Mouse (Mus musculus) heart, embryonic 16.5 days (tissue): ENCODE results near the gene Ccdc33. TPM values are rescaled to one million over a fixed set of nuclear protein-coding genes. Genes with fewer than 3 reads are reported as not detected.

ENCODE experiments used
- ATAC-seq: fragments of 200-750 bp; cut with Nextera tagmentation; replicated peaks from 2 replicates; pipeline ENCODE4 v1.8.0; 2017; ENCODE audit warnings: moderate number of reproducible peaks; ENCODE audit not compliant: insufficient read depth, low FRiP score; ENCODE audit errors: extremely low read depth
- H3K27ac ChIP-seq: fragments of 300-500 bp; sonication (generic); 2 replicates; pipeline ENCODE4 v1.5.1; 2014; ENCODE audit warnings: mild to moderate bottlenecking, low read length, control low read depth, moderate library complexity
- H3K27me3 ChIP-seq: fragments of 300-500 bp; sonication (generic); 2 replicates; pipeline ENCODE4 v1.6.1; 2014; ENCODE audit warnings: low read length, mixed read lengths; ENCODE audit not compliant: control insufficient read depth, insufficient read depth
- H3K36me3 ChIP-seq: fragments of 300-500 bp; sonication (generic); 2 replicates; pipeline ENCODE4 v1.6.1; 2014; ENCODE audit not compliant: control insufficient read depth, insufficient read depth
- H3K4me1 ChIP-seq: fragments of 300-500 bp; sonication (generic); 2 replicates; pipeline ENCODE4 v1.6.1; 2014; ENCODE audit warnings: low read length, mixed read lengths; ENCODE audit not compliant: control insufficient read depth, insufficient read depth
- H3K4me2 ChIP-seq: fragments of 300-500 bp; sonication (generic); 2 replicates; pipeline ENCODE4 v1.6.1; 2014; ENCODE audit warnings: low read depth, mild to moderate bottlenecking, control low read depth, low read length
- H3K4me3 ChIP-seq: fragments of 300-500 bp; sonication (generic); 2 replicates; pipeline ENCODE4 v1.5.1; 2014; ENCODE audit warnings: mild to moderate bottlenecking, control low read depth, low read length
- H3K9ac ChIP-seq: fragments of 300-500 bp; sonication (generic); 2 replicates; pipeline ENCODE4 v1.6.1; 2014; ENCODE audit warnings: low read length, control low read depth
- H3K9me3 ChIP-seq: fragments of 300-500 bp; sonication (generic); replicated peaks from 2 replicates; pipeline ENCODE4 v1.6.1; 2016; ENCODE audit warnings: low read length; ENCODE audit not compliant: control insufficient read depth
- WGBS: fragments of 180-500 bp; shearing (Covaris S2); extraction: QIAGEN DNeasy Blood & Tissue Kit; methylation state at CpG from one replicate; pipeline ENCODE4 v1.1.7; 2014; 5-methylcytosine and 5-hydroxymethylcytosine counted together
- polyA plus RNA-seq: library from polyadenylated mRNA; unstranded; fragments of >200 nt; fragmentation: Nextera tagmentation; extraction: Ambion mirVana; gene quantifications from 2 replicates; pipeline ENCODE4 v1.2.1, GENCODE M21; 2015

Gene Ccdc33
- polyA plus RNA-seq, 1 experiment from 2014 or later = 0.20 TPM

DNA sequence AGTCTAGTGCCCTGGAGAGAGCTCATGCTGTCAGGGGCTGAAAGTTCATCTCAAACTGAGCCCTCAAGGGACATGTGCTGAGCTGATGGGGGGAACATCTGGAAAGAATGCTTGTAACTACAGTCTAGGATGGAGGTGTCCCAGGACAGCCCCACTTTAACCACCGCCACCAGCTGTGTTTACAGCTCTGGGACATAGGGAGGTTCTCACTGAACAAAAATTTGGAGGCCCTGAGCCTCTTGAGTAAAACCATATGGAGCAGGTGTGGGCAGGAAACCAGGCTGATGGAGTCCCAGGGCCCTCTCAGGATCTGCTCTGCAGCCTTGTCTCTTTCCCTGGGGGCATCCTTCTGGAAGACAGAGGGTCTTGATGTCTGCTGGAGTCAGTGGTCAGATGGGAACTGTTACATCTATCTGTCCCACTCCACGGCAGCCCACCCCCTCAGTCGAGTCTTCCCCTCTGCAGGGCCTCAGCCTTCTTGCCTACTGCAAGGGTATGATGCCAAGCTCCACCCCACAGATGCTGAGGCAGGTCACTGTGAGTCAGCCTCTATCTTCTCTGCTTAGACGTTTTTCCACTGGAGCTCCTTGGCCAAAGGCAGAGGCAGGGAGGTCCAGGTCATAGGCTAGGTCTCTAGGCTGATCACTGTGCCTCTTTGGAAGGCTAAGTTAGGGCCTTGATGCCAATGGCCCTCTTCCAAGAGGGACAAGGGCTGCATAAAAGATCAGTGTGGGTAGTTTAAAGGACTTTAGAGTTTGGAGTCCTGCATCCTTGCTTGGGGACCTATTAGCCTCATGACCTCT, 26.8 kb downstream of the Ccdc33 start:
- no peak for ATAC-seq
- Histone ChIP-seq H3K27me3 (peaks cover 4% of the 10 kb centered on the region; the same call in 1 of the 2 replicates), H3K9me3 (no peaks in the 10 kb centered on the region), H3K9ac (no peak overlapping the region), H3K4me2 (no peak overlapping the region), H3K27ac (no peak overlapping the region), H3K4me1 (no peaks in the 10 kb centered on the region), H3K36me3 (no peaks in the 10 kb centered on the region), H3K4me3 (no peak overlapping the region)
- 54% methylated on average over 4 of the region's 4 CpGs for WGBS

- peaks cover 11% of the 10 kb centered on the region for H3K27me3 ChIP-seq
- H3K27ac ChIP-seq = no peak overlapping the region
- ATAC-seq = no peak
- H3K4me2 ChIP-seq = no peak overlapping the region
- no peaks in the 10 kb centered on the region for H3K9me3 ChIP-seq
- H3K9ac ChIP-seq = no peak overlapping the region
- H3K4me1 ChIP-seq = 0 out of 2 replicates have a peak, but pooled peaks cover 6% of the 10 kb centered on the region
- H3K36me3 ChIP-seq = no peaks in the 10 kb centered on the region
- 63% methylated on average over 7 of the region's 7 CpGs for WGBS
- no peak overlapping the region for H3K4me3 ChIP-seq
These were observed 31.2 kb downstream of the Ccdc33 start for GRCm38 (mm10) chr9:58087277-58087998.

GRCm38 (mm10) chr9:58086861-58087260, 31.8 kb downstream of the Ccdc33 start:
- Histone ChIP-seq H3K9me3 (no peaks in the 10 kb centered on the region), H3K27me3 (peaks cover 11% of the 10 kb centered on the region)
- ATAC-seq = no peak

GRCm38 (mm10) chr9:58086203-58086602, 32.4 kb downstream of the Ccdc33 start:
- ATAC-seq = no peak
- no peak overlapping the region for H3K27ac ChIP-seq
- H3K4me1 ChIP-seq = 0 out of 2 replicates have a peak, but pooled peaks cover 6% of the 10 kb centered on the region
- WGBS = 38% methylated on average over 9 of the region's 9 CpGs
- no peak overlapping the region for H3K4me3 ChIP-seq
- H3K27me3 ChIP-seq = peaks cover 11% of the 10 kb centered on the region
- no peak overlapping the region for H3K9ac ChIP-seq
- H3K36me3 ChIP-seq = no peaks in the 10 kb centered on the region
- H3K9me3 ChIP-seq = no peaks in the 10 kb centered on the region
- no peak overlapping the region for H3K4me2 ChIP-seq

More at GRCm38 (mm10) chr9:58086861-58087260, 31.8 kb downstream of the Ccdc33 start:
- Histone ChIP-seq H3K4me1 (0 out of 2 replicates have a peak, but pooled peaks cover 6% of the 10 kb centered on the region), H3K27ac (no peak overlapping the region), H3K36me3 (no peaks in the 10 kb centered on the region), H3K9ac (no peak overlapping the region), H3K4me3 (no peak overlapping the region), H3K4me2 (no peak overlapping the region)
- 59% methylated on average over 7 of the region's 7 CpGs for WGBS

DNA sequence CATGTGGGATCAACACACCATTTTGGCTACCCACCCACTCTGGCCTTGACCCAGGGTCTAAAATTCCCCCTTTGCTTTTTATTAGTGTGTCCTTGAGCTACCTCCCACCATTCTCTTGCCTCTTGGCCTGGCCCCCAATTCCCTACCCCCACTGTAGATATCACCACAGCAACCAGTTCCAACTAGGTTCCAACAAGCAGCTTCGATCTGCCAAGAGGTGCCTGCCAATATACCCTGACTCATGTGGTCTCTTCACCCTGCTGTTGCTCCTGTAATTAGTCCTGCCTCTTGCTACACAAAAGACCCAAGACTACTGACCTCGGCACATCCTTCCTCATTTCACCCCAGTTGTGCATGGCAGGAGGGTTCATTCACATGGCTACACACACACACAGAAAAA, 33.5 kb downstream of the Ccdc33 start:
- no peak overlapping the region for H3K27ac ChIP-seq
- H3K4me3 ChIP-seq = no peak overlapping the region
- H3K4me1 ChIP-seq = 0 out of 2 replicates have a peak, but pooled peaks cover 6% of the 10 kb centered on the region
- H3K36me3 ChIP-seq = no peaks in the 10 kb centered on the region
- H3K9me3 ChIP-seq = no peaks in the 10 kb centered on the region
- no peak overlapping the region for H3K4me2 ChIP-seq
- no peak for ATAC-seq
- no peak overlapping the region for H3K9ac ChIP-seq
- H3K27me3 ChIP-seq = peaks cover 11% of the 10 kb centered on the region
- 22% methylated on average over 2 of the region's 2 CpGs for WGBS

DNA sequence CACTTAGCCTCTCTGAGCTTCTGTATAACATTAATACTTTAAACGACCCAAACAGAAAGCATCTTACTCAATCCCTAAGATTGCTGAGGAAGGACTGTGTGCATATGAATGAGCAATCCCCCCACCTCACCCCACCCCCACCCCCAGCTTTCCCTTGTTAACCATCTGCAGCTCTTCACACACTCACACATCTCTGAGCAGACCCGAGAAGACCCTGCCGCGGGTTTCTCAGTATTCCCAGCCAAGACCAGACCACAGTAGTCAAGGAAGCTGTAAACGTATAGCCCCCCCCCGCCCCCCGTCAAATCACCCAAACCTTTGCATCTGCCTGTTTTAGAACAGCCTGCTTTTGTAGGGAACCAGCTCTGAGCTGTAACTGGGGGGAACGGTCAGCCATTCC, 34.0 kb downstream of the Ccdc33 start:
- Histone ChIP-seq H3K36me3 (no peaks in the 10 kb centered on the region), H3K4me1 (0 out of 2 replicates have a peak, but pooled peaks cover 6% of the 10 kb centered on the region), H3K27ac (no peak overlapping the region), H3K27me3 (peaks cover 11% of the 10 kb centered on the region), H3K9me3 (no peaks in the 10 kb centered on the region), H3K4me2 (no peak overlapping the region), H3K4me3 (no peak overlapping the region), H3K9ac (no peak overlapping the region)
- 19% methylated on average over 8 of the region's 8 CpGs for WGBS
- ATAC-seq = no peak

DNA sequence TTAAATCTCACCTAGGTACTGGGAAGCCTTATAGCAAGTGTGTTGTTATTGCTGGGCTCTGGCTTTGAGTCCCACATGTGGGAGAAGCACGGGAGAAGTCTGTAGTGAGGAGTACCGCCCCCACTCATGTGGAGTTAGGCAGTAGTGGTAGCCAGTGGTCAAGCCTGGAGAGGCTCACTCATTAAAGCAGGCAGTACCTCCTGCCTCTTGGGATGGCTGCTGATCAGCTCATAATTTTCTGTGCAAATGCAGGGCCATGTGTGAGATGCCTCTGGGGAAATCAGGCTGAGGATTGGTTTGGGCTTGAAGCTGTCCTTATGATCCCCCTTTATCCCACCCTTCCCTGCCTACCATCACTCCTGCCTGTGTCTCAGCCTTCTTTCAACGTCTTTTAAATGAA, 44.1 kb downstream of the Ccdc33 start:
- no peak overlapping the region for H3K9ac ChIP-seq
- H3K4me1 ChIP-seq = no peaks in the 10 kb centered on the region; the same call in 1 of the 2 replicates
- no peak overlapping the region for H3K4me2 ChIP-seq
- H3K27me3 ChIP-seq = peaks cover 14% of the 10 kb centered on the region
- no peak overlapping the region for H3K4me3 ChIP-seq
- no peak for ATAC-seq
- no peaks in the 10 kb centered on the region for H3K9me3 ChIP-seq
- no peak overlapping the region for H3K27ac ChIP-seq
- no peaks in the 10 kb centered on the region for H3K36me3 ChIP-seq
- 34% methylated on average over 3 of the region's 3 CpGs for WGBS

DNA sequence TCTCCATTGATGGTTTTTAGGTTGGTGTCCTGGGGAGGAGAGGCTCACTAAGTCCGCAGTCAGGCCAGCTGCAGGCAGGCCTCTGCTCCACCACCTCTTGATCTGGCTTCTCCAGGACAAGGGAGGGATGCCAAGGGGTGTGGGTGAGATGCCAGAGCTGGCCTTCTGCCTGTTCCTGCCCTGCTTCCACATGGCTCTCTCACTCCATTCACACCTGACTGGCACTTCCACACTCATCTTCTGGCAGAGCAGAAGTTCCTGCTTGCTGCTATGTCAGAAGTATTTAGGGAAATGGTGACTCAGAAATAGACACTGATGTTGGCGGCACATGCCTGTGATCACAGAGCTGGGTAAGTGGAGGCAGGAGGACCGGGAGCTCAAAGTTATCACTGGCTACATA, 51.1 kb downstream of the Ccdc33 start:
- Histone ChIP-seq H3K36me3 (no peaks in the 10 kb centered on the region), H3K9ac (no peak overlapping the region), H3K4me3 (no peak overlapping the region), H3K4me1 (peaks cover 19% of the 10 kb centered on the region), H3K9me3 (no peaks in the 10 kb centered on the region), H3K27me3 (peaks cover 7% of the 10 kb centered on the region; the same call in 1 of the 2 replicates), H3K27ac (no peak overlapping the region), H3K4me2 (no peak overlapping the region)
- ATAC-seq = no peak
- WGBS = 65% methylated on average over 3 of the region's 3 CpGs

- ATAC-seq = no peak
- Histone ChIP-seq H3K9ac (no peak overlapping the region), H3K4me3 (no peak overlapping the region), H3K9me3 (no peaks in the 10 kb centered on the region), H3K27me3 (peaks cover 8% of the 10 kb centered on the region; the same call in 1 of the 2 replicates), H3K4me2 (no peak overlapping the region), H3K4me1 (peaks cover 21% of the 10 kb centered on the region), H3K27ac (no peak overlapping the region), H3K36me3 (no peaks in the 10 kb centered on the region)
- 61% methylated on average over 6 of the region's 6 CpGs for WGBS
These were observed 51.9 kb downstream of the Ccdc33 start for GRCm38 (mm10) chr9:58066731-58067095.
